Mouse (Mus musculus) CH12.LX (cell line): ENCODE measurements at regions not wholly inside any gene's neighbourhood (a gene's known extent, or its start where the extent isn't known, plus 50 kb on each side); places are given as distances from the start of the nearest gene placed in this dataset.

Source experiments
- DNase-seq: peaks from one replicate; pipeline ENCODE4 v3.0.0-alpha.2; 2013; ENCODE audit errors: extremely low read depth
- H3K27ac ChIP-seq: 2 replicates; pipeline ENCODE4 v1.5.1; 2012; ENCODE audit warnings: low read depth, mild to moderate bottlenecking, control low read depth, moderate library complexity; ENCODE audit not compliant: insufficient read depth
- H3K27me3 ChIP-seq: replicated peaks from 2 replicates; pipeline ENCODE3; 2012; ENCODE audit warnings: inconsistent platforms
- H3K36me3 ChIP-seq, 2 experiments: replicated peaks in 1 of 2; 2 replicates each; pipeline versions ENCODE3 to v1.6.1; 2012; ENCODE audit warnings: inconsistent platforms in 1 of 2, low read length in 1 of 2, mild to moderate bottlenecking in 1 of 2, mixed read lengths in 1 of 2, moderate library complexity in 1 of 2; ENCODE audit not compliant: control insufficient read depth in 1 of 2, insufficient read depth in 1 of 2
- H3K4me1 ChIP-seq, 2 experiments: 2 replicates each; pipeline ENCODE4 v1.6.1; 2012; ENCODE audit warnings: inconsistent platforms in 1 of 2, moderate library complexity in 1 of 2; ENCODE audit not compliant: insufficient read depth in 2 of 2, control insufficient read depth in 1 of 2
- H3K4me2 ChIP-seq: 2 replicates; pipeline ENCODE4 v1.6.1; 2012; ENCODE audit warnings: low read depth, mild to moderate bottlenecking, control low read depth; ENCODE audit not compliant: poor library complexity, insufficient read depth, severe bottlenecking
- H3K4me3 ChIP-seq, 3 experiments: fragments of 150-350 bp in 1 of 3; sonication (generic) in 1 of 3; replicated peaks in 1 of 3; 2 replicates each; pipeline versions ENCODE3 to v1.5.1; 2011 to 2012; ENCODE audit warnings: low read depth in 2 of 3, low read length in 2 of 3, mild to moderate bottlenecking in 2 of 3, moderate library complexity in 2 of 3, control low read depth in 1 of 3, improper control_type of control experiment in 1 of 3, inconsistent platforms in 1 of 3, mixed read lengths in 1 of 3; ENCODE audit not compliant: poor library complexity in 1 of 3
- H3K79me2 ChIP-seq: replicated peaks from 2 replicates; pipeline ENCODE4 v1.6.1; 2012; ENCODE audit warnings: mild to moderate bottlenecking, moderate library complexity; ENCODE audit not compliant: control insufficient read depth, poor library complexity, insufficient read depth, severe bottlenecking; ENCODE audit errors: extremely low read depth
- H3K9ac ChIP-seq: 2 replicates; pipeline ENCODE4 v1.6.1; 2012; ENCODE audit warnings: low read depth, mild to moderate bottlenecking, control low read depth, moderate library complexity; ENCODE audit not compliant: insufficient read depth
- H3K9me3 ChIP-seq: replicated peaks from 2 replicates; pipeline ENCODE3; 2012; ENCODE audit warnings: low read length, inconsistent platforms, mixed read lengths
- CHD1 ChIP-seq: IDR thresholded peaks from 2 replicates; pipeline ENCODE4 v1.6.1; 2012; ENCODE audit warnings: low read depth, low read length, improper control_type of control experiment, inconsistent platforms
- CTCF ChIP-seq, 2 experiments: IDR thresholded peaks in 1 of 2; conservative IDR thresholded peaks in 1 of 2; 2 replicates each; pipeline ENCODE4 v1.5.1; 2011 to 2012; ENCODE audit warnings: low read depth in 2 of 2, low read length in 2 of 2, improper control_type of control experiment in 1 of 2, inconsistent platforms in 1 of 2, mild to moderate bottlenecking in 1 of 2, moderate library complexity in 1 of 2
- EP300 ChIP-seq: IDR thresholded peaks from 2 replicates; pipeline ENCODE4 v1.6.1; 2011; ENCODE audit warnings: low read length, improper control_type of control experiment
- GABPA ChIP-seq: IDR thresholded peaks from 2 replicates; pipeline ENCODE4 v1.6.1; 2012; ENCODE audit warnings: low read depth, low read length, improper control_type of control experiment, inconsistent platforms; ENCODE audit not compliant: insufficient replicate concordance
- HCFC1 ChIP-seq: IDR thresholded peaks from 2 replicates; pipeline ENCODE4 v1.6.1; 2012; ENCODE audit warnings: low read depth, mild to moderate bottlenecking, inconsistent platforms, low read length, improper control_type of control experiment
- JUND ChIP-seq: conservative IDR thresholded peaks from 2 replicates; pipeline ENCODE4 v1.6.1; 2011; ENCODE audit warnings: low read depth, low read length, improper control_type of control experiment
- KAT2A ChIP-seq: IDR thresholded peaks from 2 replicates; pipeline ENCODE4 v1.6.1; 2012; ENCODE audit warnings: low read length, improper control_type of control experiment, inconsistent platforms; ENCODE audit not compliant: insufficient replicate concordance
- MAX ChIP-seq: IDR thresholded peaks from 2 replicates; pipeline ENCODE4 v1.6.1; 2011; ENCODE audit warnings: low read length, improper control_type of control experiment
- MAZ ChIP-seq: IDR thresholded peaks from 2 replicates; pipeline ENCODE4 v1.6.1; 2012; ENCODE audit warnings: low read depth, mild to moderate bottlenecking, inconsistent platforms, low read length, improper control_type of control experiment, moderate library complexity
- MEF2A ChIP-seq: IDR thresholded peaks from 2 replicates; pipeline ENCODE4 v1.6.1; 2014; ENCODE audit warnings: low read depth, mild to moderate bottlenecking, inconsistent platforms, low read length, improper control_type of control experiment, borderline replicate concordance
- NELFE ChIP-seq: IDR thresholded peaks from 2 replicates; pipeline ENCODE4 v1.6.1; 2011; ENCODE audit warnings: low read depth, low read length, improper control_type of control experiment
- PAX5 ChIP-seq: IDR thresholded peaks from 2 replicates; pipeline ENCODE4 v1.6.1; 2012; ENCODE audit warnings: low read length, inconsistent platforms, mixed read lengths
- POLR2A ChIP-seq: IDR thresholded peaks from 2 replicates; pipeline ENCODE4 v1.6.1; 2011; ENCODE audit warnings: low read depth, mild to moderate bottlenecking, improper control_type of control experiment, low read length
- POLR2AphosphoS2 ChIP-seq: IDR thresholded peaks from 2 replicates; pipeline ENCODE4 v1.6.1; 2011; ENCODE audit warnings: low read depth, low read length, improper control_type of control experiment
- RAD21 ChIP-seq: IDR thresholded peaks from 2 replicates; pipeline ENCODE4 v1.6.1; 2011; ENCODE audit warnings: low read depth, mild to moderate bottlenecking, low read length, improper control_type of control experiment, moderate library complexity
- RCOR1 ChIP-seq: conservative IDR thresholded peaks from 2 replicates; pipeline ENCODE4 v1.6.1; 2012; ENCODE audit warnings: low read depth, mild to moderate bottlenecking, inconsistent platforms, low read length, improper control_type of control experiment
- SIN3A ChIP-seq: IDR thresholded peaks from 2 replicates; pipeline ENCODE4 v1.6.1; 2012; ENCODE audit warnings: low read length, improper control_type of control experiment, inconsistent platforms
- SMC3 ChIP-seq: IDR thresholded peaks from 2 replicates; pipeline ENCODE4 v1.6.1; 2011; ENCODE audit warnings: low read depth, low read length, improper control_type of control experiment
- TBP ChIP-seq: conservative IDR thresholded peaks from 2 replicates; pipeline ENCODE4 v1.6.1; 2011; ENCODE audit warnings: low read depth, low read length, improper control_type of control experiment
- TCF12 ChIP-seq: IDR thresholded peaks from 2 replicates; pipeline ENCODE4 v1.6.1; 2014; ENCODE audit warnings: low read depth, mild to moderate bottlenecking, inconsistent platforms, low read length, improper control_type of control experiment
- USF1 ChIP-seq: IDR thresholded peaks from 2 replicates; pipeline ENCODE4 v1.6.1; 2014; ENCODE audit warnings: low read depth, mild to moderate bottlenecking, inconsistent platforms, low read length, improper control_type of control experiment
- ZKSCAN1 ChIP-seq: IDR thresholded peaks from 2 replicates; pipeline ENCODE4 v1.6.1; 2012; ENCODE audit warnings: low read depth, inconsistent platforms, low read length, improper control_type of control experiment, borderline replicate concordance
- ZMIZ1 ChIP-seq: IDR thresholded peaks from 2 replicates; pipeline ENCODE4 v1.6.1; 2012; ENCODE audit warnings: low read depth, mild to moderate bottlenecking, inconsistent platforms, low read length, improper control_type of control experiment
- dilution Hi-C: fragments of 300-500 bp; cut with MboI; formaldehyde crosslinking; loops from 2 replicates; pipeline ENCODE4 v1.14.3; 2020; ENCODE audit warnings: low sequenced_read_pairs; ENCODE audit not compliant: extremely low pct_unique_long_range_greater_than_20kb, extremely low pct_ligation_motif_present
- in situ Hi-C: fragments of 300-500 bp; cut with MboI; formaldehyde crosslinking; loops from 3 replicates; pipeline ENCODE4 v1.14.3; 2019; ENCODE audit warnings: low sequenced_read_pairs, low pct_ligation_motif_present, low pct_unique_long_range_greater_than_20kb, mixed read lengths

DNA sequence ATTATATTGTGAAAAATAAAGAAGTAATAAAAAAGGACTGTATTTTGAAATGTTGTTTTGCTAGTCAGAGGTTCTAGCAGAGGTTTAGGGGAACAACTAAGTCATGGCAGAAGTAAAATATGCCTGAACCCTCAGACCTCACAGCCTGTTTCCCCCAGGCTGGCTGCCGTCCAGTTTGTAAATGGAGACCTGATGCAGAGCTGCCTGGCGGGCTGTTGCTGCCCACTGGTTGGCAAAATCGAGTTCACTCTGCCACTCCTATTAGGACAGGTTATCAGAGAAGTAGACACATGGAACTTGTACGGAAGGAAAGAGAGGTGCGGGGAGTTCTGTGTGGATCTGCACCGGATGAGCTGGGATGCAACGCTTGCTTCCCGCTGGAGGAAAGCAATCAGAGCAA, 168.5 kb downstream of the Brinp2 start:
- H3K4me2 ChIP-seq = no peak overlapping the region
- dilution Hi-C loops = no loop called here
- H3K36me3 ChIP-seq = no peaks in the 10 kb centered on the region
- H3K9me3 ChIP-seq = no peaks in the 10 kb centered on the region
- in situ Hi-C loops = no loop called here
- no peak overlapping the region for H3K4me3 ChIP-seq
- no peak for DNase-seq
- no peak overlapping the region for H3K9ac ChIP-seq
- no peaks in the 10 kb centered on the region for H3K27me3 ChIP-seq
- H3K4me1 ChIP-seq = no peaks in the 10 kb centered on the region
- no peaks in the 10 kb centered on the region for H3K79me2 ChIP-seq
- no peak for TF ChIP-seq POLR2A
- no peak for TF ChIP-seq MEF2A
- no peak for TF ChIP-seq SIN3A
- no peak for TF ChIP-seq POLR2AphosphoS2
- TF ChIP-seq ZKSCAN1 = no peak
- no peak overlapping the region for H3K27ac ChIP-seq

DNA sequence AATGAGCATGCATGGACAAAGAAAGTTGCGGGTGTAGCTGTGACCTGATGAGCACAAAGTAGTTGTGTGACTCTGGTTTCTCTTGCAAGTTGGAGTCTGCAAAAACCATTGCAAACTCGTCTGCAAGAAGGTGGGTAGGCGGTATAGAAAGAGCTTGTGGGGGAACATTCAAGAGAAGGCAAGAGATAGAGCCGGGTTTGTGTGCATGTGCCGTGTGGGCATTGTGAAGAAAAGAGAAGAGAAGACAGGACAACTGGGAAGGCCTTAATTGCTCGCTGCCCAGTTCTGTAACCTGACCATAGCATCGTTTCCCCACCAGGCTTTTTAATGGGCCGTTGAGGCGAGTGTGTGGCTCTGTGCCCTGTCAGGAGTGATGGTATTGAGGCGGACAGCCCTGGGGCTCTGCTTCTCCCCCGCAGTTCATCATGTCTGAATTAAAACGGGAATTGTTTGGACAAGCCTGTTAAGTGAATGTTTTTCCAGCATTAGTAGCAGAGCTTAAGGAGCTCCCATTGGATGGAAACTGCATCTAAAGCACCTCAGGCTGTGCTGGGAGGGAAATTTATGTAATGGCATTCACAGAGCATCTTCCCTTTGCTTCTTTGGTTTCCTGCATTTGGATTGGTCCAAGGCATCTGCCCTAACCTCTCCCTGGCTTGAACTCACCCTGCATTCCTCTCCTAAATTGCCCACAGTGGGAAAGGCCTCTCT, 163.1 kb downstream of the Brinp2 start:
- dilution Hi-C loops (no loop called here), in situ Hi-C loops (no loop called here)

DNA sequence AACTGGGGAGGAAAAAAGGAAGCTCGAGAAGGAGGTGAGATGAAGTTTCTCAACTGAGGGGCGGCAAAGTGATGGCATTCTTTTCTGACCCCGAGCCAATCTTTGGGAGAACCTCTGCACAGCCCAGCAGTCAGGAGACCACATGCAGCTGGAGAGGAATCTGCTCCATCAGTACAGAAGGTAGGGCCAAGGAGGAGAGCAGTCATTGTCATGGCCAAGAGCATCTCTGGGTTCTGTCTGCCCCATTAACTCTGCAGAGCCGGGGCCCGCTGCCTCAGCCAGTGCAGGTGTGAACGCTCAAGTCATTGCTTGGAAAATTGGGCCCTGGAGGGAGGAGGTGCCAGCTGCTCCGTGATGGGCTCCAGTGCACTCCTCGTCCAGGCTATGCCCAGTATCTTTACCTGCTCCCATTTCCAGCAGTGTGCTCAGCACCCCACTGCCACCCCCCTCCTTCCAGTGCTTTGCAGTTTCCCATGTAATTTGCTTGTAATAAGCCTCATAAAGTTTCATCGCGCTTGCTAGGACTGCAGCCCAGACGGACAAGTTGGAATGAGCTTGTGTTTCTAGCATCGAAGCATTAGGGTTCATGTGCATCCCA, 162.1 kb downstream of the Brinp2 start:
- H3K4me1 ChIP-seq = no peaks in the 10 kb centered on the region
- no peaks in the 10 kb centered on the region for H3K36me3 ChIP-seq
- TF ChIP-seq JUND = no peak
- TF ChIP-seq CTCF (conservative IDR thresholded peaks at IDR 0.05 in 1 of 2, IDR thresholded peaks at IDR 0.05 in 1 of 2; ENCODE audit: low read depth in 2 of 2, low read length in 2 of 2) = no peak
- TF ChIP-seq MEF2A = no peak
- no peak for TF ChIP-seq RAD21
- TF ChIP-seq ZMIZ1 = no peak
- TF ChIP-seq POLR2A = no peak
- TF ChIP-seq EP300 = no peak
- TF ChIP-seq TCF12 = no peak
- TF ChIP-seq POLR2AphosphoS2 = no peak
- TF ChIP-seq SIN3A = no peak
- no peak for TF ChIP-seq MAX
- TF ChIP-seq SMC3 = no peak
- no peak for TF ChIP-seq MAZ
- TF ChIP-seq CHD1 = no peak
- no peaks in the 10 kb centered on the region for H3K27me3 ChIP-seq
- in situ Hi-C loops (no loop called here), dilution Hi-C loops (no loop called here)
- no peak overlapping the region for H3K27ac ChIP-seq
- no peaks in the 10 kb centered on the region for H3K9me3 ChIP-seq
- no peak overlapping the region for H3K4me2 ChIP-seq
- no peaks in the 10 kb centered on the region for H3K79me2 ChIP-seq
- no peak overlapping the region for H3K9ac ChIP-seq
- DNase-seq = no peak
- no peak overlapping the region for H3K4me3 ChIP-seq

More for the DNA sequence above, 163.1 kb downstream of the Brinp2 start:
- no peak for DNase-seq
- Histone ChIP-seq H3K27ac (no peak overlapping the region), H3K9ac (no peak overlapping the region), H3K4me2 (no peak overlapping the region), H3K4me1 (no peaks in the 10 kb centered on the region), H3K79me2 (no peaks in the 10 kb centered on the region)
- TF ChIP-seq USF1 = no peak
- no peak for TF ChIP-seq HCFC1
- no peak for TF ChIP-seq EP300
- TF ChIP-seq RCOR1 = no peak
- no peak for TF ChIP-seq GABPA
- no peak for TF ChIP-seq NELFE
- TF ChIP-seq RAD21 = no peak
- TF ChIP-seq POLR2AphosphoS2 = no peak
- no peak for TF ChIP-seq KAT2A
- TF ChIP-seq PAX5 = no peak
- TF ChIP-seq SMC3 = no peak
- no peak for TF ChIP-seq CTCF (conservative IDR thresholded peaks at IDR 0.05 in 1 of 2, IDR thresholded peaks at IDR 0.05 in 1 of 2; ENCODE audit: low read depth in 2 of 2, low read length in 2 of 2)
- TF ChIP-seq TBP = no peak
- TF ChIP-seq, all 38 proteins: peak for 0
- H3K4me3 ChIP-seq = no peak overlapping the region
- no peaks in the 10 kb centered on the region for H3K27me3 ChIP-seq
- no peaks in the 10 kb centered on the region for H3K9me3 ChIP-seq
- no peaks in the 10 kb centered on the region for H3K36me3 ChIP-seq
